10 mouse cellular contexts compared by ENCODE assay signal in the genomic region with DNA sequence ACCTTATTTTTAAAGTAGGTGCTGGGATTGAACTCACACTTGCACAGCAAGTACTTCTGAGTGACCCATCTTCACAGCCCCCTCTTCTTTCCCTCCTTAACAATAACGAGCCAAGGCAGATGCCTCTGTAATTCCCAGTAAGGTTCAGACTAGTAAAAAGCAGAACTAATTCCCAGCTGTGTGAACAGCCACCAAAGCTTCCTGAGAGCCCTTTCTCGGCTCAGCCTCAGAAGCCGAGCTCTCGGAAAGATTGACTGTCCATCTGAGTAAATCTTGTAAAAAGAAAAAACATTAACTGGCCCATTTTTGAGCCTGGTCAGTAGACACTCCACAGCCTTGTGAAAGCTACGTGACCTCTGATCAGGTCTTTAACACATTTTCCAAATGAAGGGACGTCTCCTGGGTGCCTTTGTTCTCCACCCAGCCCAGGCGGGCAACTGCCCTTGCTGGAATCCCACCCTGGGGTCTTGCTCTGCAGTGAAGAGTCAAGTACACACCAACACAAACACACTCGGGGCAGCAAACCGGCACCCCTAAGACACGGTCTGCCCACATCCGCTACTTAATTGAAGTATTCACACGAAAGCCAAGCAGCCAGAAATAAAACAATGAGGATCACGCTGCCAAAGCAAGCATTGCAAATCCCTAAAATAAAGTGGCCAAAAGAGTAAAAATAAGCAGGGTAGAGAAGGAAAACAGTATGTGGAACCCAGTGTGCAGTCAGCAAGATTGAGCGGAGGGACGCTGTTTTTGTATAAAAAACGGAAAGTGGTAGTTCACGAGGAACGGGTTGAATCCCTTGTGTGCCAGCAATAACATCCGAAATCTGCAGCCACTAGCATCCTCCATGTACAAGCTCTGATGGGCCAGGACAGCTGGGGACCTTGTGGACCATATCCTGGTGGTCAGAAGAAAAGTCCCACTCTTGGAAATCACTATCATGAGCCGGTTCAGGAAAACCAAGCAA.
DNase-seq lines count a peak whose midpoint lies in the region; ATAC-seq and TF ChIP-seq lines count a peak whose summit lies in the region.
"Had no signal": no experiment of that assay in that cellular context is flagged by ENCODE, and none has a peak within 500 bp of the region (broad histone marks: within the 10 kb centered on the region; RNA-seq: fewer than 3 reads in every experiment).

No protein-coding gene starts in this region.

- H3K4me2 ChIP-seq in kidney, embryonic 15.5 days: peak overlapping the region; percentile 17
- H3K4me2 ChIP-seq in forebrain, embryonic 11.5 days (ENCODE audit: low read depth, low read length, severe bottlenecking): no peak overlapping the region
- H3K4me2 ChIP-seq in hindbrain, embryonic 14.5 days (replicated peaks): peak overlapping the region; percentile 46
- H3K4me2 ChIP-seq in myocyte (ENCODE audit: low read depth): peak overlapping the region; percentile 78

- H3ac ChIP-seq in myocyte (ENCODE audit: control insufficient read depth, insufficient read length): no peak overlapping the region

- no peaks in the 10 kb centered on the region for H3K27me3 ChIP-seq in kidney, embryonic 15.5 days
- H3K27me3 ChIP-seq in forebrain, embryonic 11.5 days (ENCODE audit: control insufficient read depth, insufficient read depth, low read length): no peaks in the 10 kb centered on the region
- no peaks in the 10 kb centered on the region for H3K27me3 ChIP-seq in hindbrain, embryonic 14.5 days (ENCODE audit: control insufficient read depth, insufficient read depth, low read length)
- no peaks in the 10 kb centered on the region for H3K27me3 ChIP-seq in myocyte (ENCODE audit: control insufficient read depth, insufficient read depth, insufficient read length)

- no peak for DNase-seq in kidney, postnatal 25 days
- peak; percentile 42 for DNase-seq in forebrain, embryonic 11.5 days (ENCODE audit: low spot score)
- DNase-seq in hindbrain, embryonic 14.5 days (ENCODE audit: low spot score): no peak
- DNase-seq in cerebellum, adult 11 months: no peak
- no peak for DNase-seq in spleen, adult 18-20 months

- H3K79me2 ChIP-seq in myocyte (ENCODE audit: control insufficient read depth, insufficient read depth): peaks cover 48% of the 10 kb centered on the region

- no peak for TF ChIP-seq POLR2A in myocyte (IDR thresholded peaks at IDR 0.05; ENCODE audit: insufficient read length, low read depth)

- no peaks in the 10 kb centered on the region for H3K9me3 ChIP-seq in kidney, embryonic 15.5 days (replicated peaks)
- H3K9me3 ChIP-seq in forebrain, embryonic 11.5 days (ENCODE audit: control insufficient read depth, low read length): no peaks in the 10 kb centered on the region
- no peaks in the 10 kb centered on the region for H3K9me3 ChIP-seq in hindbrain, embryonic 14.5 days (ENCODE audit: control insufficient read depth, low read length)
- H3K9me3 ChIP-seq: G1E had no signal

- H3K9ac ChIP-seq in kidney, embryonic 15.5 days: no peak overlapping the region
- no peak overlapping the region for H3K9ac ChIP-seq in forebrain, embryonic 11.5 days (ENCODE audit: low read length)
- peak overlapping the region; percentile 32; the same call in 1 of the 2 replicates for H3K9ac ChIP-seq in hindbrain, embryonic 14.5 days

- ATAC-seq in kidney, embryonic 15.5 days (replicated peaks; ENCODE audit: low FRiP score): no peak
- ATAC-seq in forebrain, embryonic 11.5 days (replicated peaks; ENCODE audit: low FRiP score): no peak
- ATAC-seq in hindbrain, embryonic 14.5 days (ENCODE audit: low FRiP score): no peak
- ATAC-seq in cerebellum, adult (ENCODE audit: insufficient number of reproducible peaks, low FRiP score, low TSS enrichment): no peak

- no peaks in the 10 kb centered on the region for H3K36me3 ChIP-seq in kidney, embryonic 15.5 days
- no peaks in the 10 kb centered on the region for H3K36me3 ChIP-seq in forebrain, embryonic 11.5 days (ENCODE audit: control insufficient read depth, insufficient read depth, low read length)
- no peaks in the 10 kb centered on the region for H3K36me3 ChIP-seq in hindbrain, embryonic 14.5 days (replicated peaks; ENCODE audit: control insufficient read depth, insufficient read depth)
- no peaks in the 10 kb centered on the region for H3K36me3 ChIP-seq in myocyte (ENCODE audit: control insufficient read depth, insufficient read depth)
- H3K36me3 ChIP-seq: G1E had no signal

- H3K4me3 ChIP-seq in kidney, embryonic 15.5 days (replicated peaks): no peak overlapping the region
- no peak overlapping the region for H3K4me3 ChIP-seq in forebrain, embryonic 11.5 days (ENCODE audit: low read depth, low read length)
- H3K4me3 ChIP-seq in hindbrain, embryonic 14.5 days (replicated peaks; ENCODE audit: low read length): 0 out of 2 replicates have a peak overlapping the region, but pooled peaks have one; percentile 6
- no peak overlapping the region for H3K4me3 ChIP-seq in myocyte
- H3K4me3 ChIP-seq: megakaryocyte, embryonic 14.5 days had no signal

- H3K4me1 ChIP-seq in kidney, embryonic 15.5 days: peaks cover 80% of the 10 kb centered on the region
- H3K4me1 ChIP-seq in forebrain, embryonic 11.5 days (replicated peaks; ENCODE audit: control insufficient read depth, insufficient read depth, low read length): peaks cover 2% of the 10 kb centered on the region; the same call in 1 of the 2 replicates
- peaks cover 24% of the 10 kb centered on the region for H3K4me1 ChIP-seq in hindbrain, embryonic 14.5 days (replicated peaks; ENCODE audit: control insufficient read depth, insufficient read depth, low read length)

- 40% methylated on average over 20 of the region's 20 CpGs for WGBS in kidney, embryonic 15.5 days
- WGBS in forebrain, embryonic 11.5 days: 37% methylated on average over 20 of the region's 20 CpGs
- WGBS in hindbrain, embryonic 14.5 days: 28% methylated on average over 20 of the region's 20 CpGs

- peak overlapping the region; percentile 68 for H3K27ac ChIP-seq in kidney, embryonic 15.5 days
- H3K27ac ChIP-seq in forebrain, embryonic 11.5 days (ENCODE audit: low read depth, low read length): no peak overlapping the region
- H3K27ac ChIP-seq in hindbrain, embryonic 14.5 days: peak overlapping the region; percentile 14; the same call in 1 of the 2 replicates

TF ChIP-seq in myocyte, 11 proteins besides CTCF, POLR2A, EP300 and RAD21:
- TF ChIP-seq MYOG (IDR thresholded peaks at IDR 0.05; ENCODE audit: control insufficient read depth in 1 of 3, insufficient read depth in 1 of 3, insufficient read length in 2 of 3, low read depth in 2 of 3) (no peak), MYOD1 (IDR thresholded peaks at IDR 0.05; ENCODE audit: control insufficient read depth in 1 of 3, insufficient read length in 2 of 3, low read depth in 2 of 3) (peak; percentile 57 to 91 (median 89))
